Comparison of ENCODE assay signal across 8 mouse cellular contexts in the genomic region with DNA sequence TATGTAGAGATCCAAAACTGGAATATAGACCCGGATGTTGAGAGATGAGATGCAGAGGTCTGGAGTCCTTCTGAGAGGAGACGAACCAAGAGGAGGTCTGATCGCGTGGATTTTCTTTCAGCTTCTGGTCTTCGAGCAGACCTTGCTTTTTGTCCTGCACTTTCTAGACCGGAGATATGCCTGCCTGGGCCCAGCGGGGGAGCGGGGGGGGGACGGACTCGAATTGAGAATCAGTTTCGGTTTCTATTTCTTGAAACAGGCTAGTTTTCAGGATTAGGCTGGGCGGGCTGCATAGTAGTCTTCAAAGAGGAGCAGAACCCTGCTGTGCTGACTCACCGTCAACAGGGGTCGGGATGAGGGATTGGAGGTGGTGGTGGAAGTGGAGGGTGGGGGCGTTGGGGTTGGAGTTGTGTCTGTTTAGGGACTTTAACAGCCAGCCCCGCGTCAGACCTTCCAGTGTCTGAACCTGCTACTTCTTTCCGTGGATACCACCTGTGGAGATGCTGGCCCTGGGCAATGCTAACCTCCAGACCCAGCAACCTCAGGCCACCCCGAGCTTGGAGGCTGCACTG. TPM values are rescaled to one million over a fixed set of nuclear protein-coding genes. Genes with fewer than 3 reads are reported as not detected.
A peak's percentile ranks its signal among the peaks of the same experiment; 100 is the strongest.
DNase-seq lines count a peak whose midpoint lies in the region; ATAC-seq and TF ChIP-seq lines count a peak whose summit lies in the region.

Gene Irgm1 (minus strand): TSS at position 483 of the 572 bp plus-strand sequence.

- no peak for TF ChIP-seq POLR2A in cortical plate, adult 2 months (IDR thresholded peaks at IDR 0.05; ENCODE audit: extremely low read depth, insufficient read depth, low read length)

- H3K9ac ChIP-seq in liver, embryonic 11.5 days (ENCODE audit: low read depth, low read length), result peak within 1 kb of the TSS; percentile 82

- H3K27ac ChIP-seq in cortical plate, adult 2 months (ENCODE audit: insufficient read depth, low read length), result peak within 1 kb of the TSS; percentile 69
- H3K27ac ChIP-seq in liver, embryonic 11.5 days (ENCODE audit: low read depth, low read length), result peak within 1 kb of the TSS; percentile 86

- no peaks in the 10 kb centered on the region for H3K4me1 ChIP-seq in cortical plate, adult 2 months (ENCODE audit: control insufficient read depth, insufficient read depth, low read length)
- H3K4me1 ChIP-seq in liver, embryonic 11.5 days (replicated peaks; ENCODE audit: control insufficient read depth, insufficient read depth, low read length), result peaks cover 47% of the 10 kb centered on the region

- H3K4me2 ChIP-seq in liver, embryonic 11.5 days, result peak within 1 kb of the TSS; percentile 88

- no peaks in the 10 kb centered on the region for H3K27me3 ChIP-seq in liver, embryonic 11.5 days (replicated peaks; ENCODE audit: control insufficient read depth, insufficient read depth, low read length)

- 1% methylated on average over 19 of the region's 19 CpGs for WGBS in liver, embryonic 11.5 days

- ATAC-seq in inflammation-experienced regulatory T-cells, adult 6 months, result peak; percentile 75
- ATAC-seq in liver, embryonic 11.5 days (replicated peaks; ENCODE audit: low FRiP score), result peak; percentile 35
- peak; percentile 32 for ATAC-seq in monocyte, adult 5-6 weeks (replicated peaks; ENCODE audit: insufficient number of reproducible peaks, low FRiP score, low TSS enrichment, poor library complexity, severe bottlenecking)

- H3K9me3 ChIP-seq in liver, embryonic 11.5 days (ENCODE audit: control insufficient read depth, low read length), result no peaks in the 10 kb centered on the region

- peaks cover 2% of the 10 kb centered on the region; the same call in 1 of the 2 replicates for H3K36me3 ChIP-seq in liver, embryonic 11.5 days (ENCODE audit: control insufficient read depth, insufficient read depth, low read length)

- peak within 1 kb of the TSS; percentile 73 for H3K4me3 ChIP-seq in cortical plate, adult 2 months (ENCODE audit: insufficient read depth, low read length)
- H3K4me3 ChIP-seq in liver, embryonic 11.5 days (ENCODE audit: low read depth, low read length), result peak within 1 kb of the TSS; percentile 58

- TF ChIP-seq CTCF in cortical plate, adult 2 months (IDR thresholded peaks at IDR 0.05; ENCODE audit: extremely low read depth, insufficient read depth, low read length), result no peak

- intact Hi-C loops in gastrocnemius, postnatal 36 days (cut with DNase I), result loop anchor here (10.0 kb wide), 2 partner anchors 334 to 384 kb away; partner anchors contain the start of gene Zfp62

- peak; percentile 59 to 65 for DNase-seq in urinary bladder, adult 18-20 months (ENCODE audit: low spot score in 2 of 2)
- no peak for DNase-seq in urinary bladder, postnatal 10 days (ENCODE audit: low spot score)
- peak; percentile 49 to 65 for DNase-seq in gastrocnemius, postnatal 36 days
- peak; percentile 76 for DNase-seq in liver, embryonic 11.5 days (ENCODE audit: low spot score)
- DNase-seq in testis, postnatal 10 days (ENCODE audit: low spot score), result peak; percentile 75

RNA-seq across cellular contexts. Expression of gene Irgm1, which starts in this region (rescaled TPM):
- polyA plus RNA-seq in cortical plate, adult 2 months (2012; rRNA removed), result 9.5 and 11.4 TPM in 2 replicates
- total RNA-seq in gastrocnemius, postnatal 36 days (2021), result 10 to 100 TPM in 1 of 2 experiments, 1 to 10 TPM in 1; 8.7 to 11.3 TPM
- 100 to 1,000 TPM; 172 to 210 (median 188) TPM for polyA plus RNA-seq in inflammation-experienced regulatory T-cells, adult 6 months (2017; shearing (Covaris generic))
- 15.2 and 17.2 TPM in 2 replicates for polyA plus RNA-seq in liver, embryonic 11.5 days (2014; fragmentation: Nextera tagmentation; extraction: Ambion mirVana)
- 36.6 to 51.0 TPM (median 48.9 TPM) in 3 replicates for total RNA-seq in monocyte, adult 5-6 weeks (2017)
